Mouse (Mus musculus): Measurements from ENCODE around the gene Nrg3.

DNA sequence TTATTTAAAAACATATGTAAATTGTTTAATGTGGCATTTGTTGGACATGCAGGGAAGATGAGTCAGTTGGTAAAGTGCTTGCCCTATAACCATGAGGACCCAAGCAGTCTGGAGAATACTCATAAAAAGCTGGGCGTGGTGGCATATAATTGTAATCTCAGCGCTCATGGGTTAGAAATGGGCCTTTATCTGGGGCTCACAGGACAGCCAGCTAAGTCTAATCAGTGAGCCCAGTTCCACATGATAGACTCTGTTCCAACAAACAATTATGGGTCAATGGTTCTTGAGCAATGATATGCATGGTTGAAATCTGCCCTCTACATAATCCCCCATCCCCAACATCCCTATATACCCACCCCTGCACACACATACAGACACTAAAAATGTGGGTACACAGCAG, 421.3 kb downstream of the Nrg3 start:
- TF ChIP-seq TAL1 (IDR thresholded peaks at IDR 0.05; ENCODE audit: low read length), result no peak
- no peak for TF ChIP-seq GATA1 (IDR thresholded peaks at IDR 0.05; ENCODE audit: low read length)

All from erythroblast, embryonic 14.5 days (primary cell).